Mouse (Mus musculus) testis, adult 2 months (tissue): ENCODE data around the gene Mlec.

Experiments used
- CTCF ChIP-seq: fragments of 200-500 bp; IDR thresholded peaks from 2 replicates; pipeline ENCODE4 v1.5.1; 2012; ENCODE audit warnings: low read depth, mild to moderate bottlenecking, inconsistent platforms, low read length, moderate library complexity; ENCODE audit not compliant: control insufficient read depth, insufficient read depth, insufficient replicate concordance
- POLR2A ChIP-seq: fragments of 200-500 bp; IDR thresholded peaks from 2 replicates; pipeline ENCODE4 v1.6.1; 2012; ENCODE audit warnings: low read depth, mild to moderate bottlenecking, inconsistent platforms, low read length, moderate library complexity; ENCODE audit not compliant: control insufficient read depth

GRCm38 (mm10) chr5:115098195-115098594 lies 59.8 kb downstream of the Mlec start, which contains the start of gene Gm10401:
- TF ChIP-seq CTCF (no peak), POLR2A (no peak)
